Mouse (Mus musculus): ENCODE results near the gene Pcgf1.

DNA sequence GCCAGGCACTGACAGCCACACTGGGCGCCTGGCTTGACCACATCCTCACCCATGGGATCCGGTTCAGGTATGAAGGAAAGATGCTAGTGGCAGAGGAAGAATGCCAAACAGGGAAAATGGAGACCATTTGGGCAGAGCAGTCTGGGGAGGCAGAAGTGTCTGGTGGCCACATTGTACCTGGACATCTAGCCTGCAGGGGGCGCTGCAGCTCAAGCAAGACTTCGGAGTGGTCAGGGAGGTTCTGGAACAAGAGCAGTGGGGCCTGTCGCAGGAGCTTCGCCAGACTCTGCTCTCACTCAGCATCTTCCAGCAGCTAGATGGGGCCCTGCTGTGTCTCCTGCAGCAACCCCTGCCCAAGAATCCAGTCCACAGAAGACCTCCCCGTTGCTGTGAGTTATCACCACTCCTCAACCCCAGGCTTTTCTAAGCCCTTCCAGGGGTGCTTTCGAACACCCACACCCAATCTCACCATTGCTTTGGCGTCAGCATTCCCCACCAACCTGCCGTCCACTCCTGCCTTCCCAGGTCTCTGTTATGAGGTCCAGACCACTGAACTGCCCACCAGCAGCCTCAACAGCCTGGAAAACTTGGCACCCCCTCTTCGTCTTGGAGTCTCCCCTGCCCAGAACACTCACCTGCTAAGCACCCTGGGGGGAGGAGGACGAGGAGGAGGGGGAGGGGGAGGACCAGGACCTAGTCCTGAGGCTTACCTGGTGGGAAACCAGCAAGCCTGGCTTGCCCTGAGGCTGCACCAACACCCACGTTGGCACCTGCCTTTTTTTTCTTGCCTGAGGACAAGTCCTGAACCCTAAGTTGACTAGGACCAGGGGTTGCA lies 30.1 kb downstream of the Pcgf1 start:
- TF ChIP-seq MYOG (IDR thresholded peaks at IDR 0.05; ENCODE audit: control insufficient read depth in 1 of 3, insufficient read depth in 1 of 3, insufficient read length in 2 of 3, low read depth in 2 of 3) (no peak), MYOD1 (IDR thresholded peaks at IDR 0.05; ENCODE audit: control insufficient read depth in 1 of 3, insufficient read length in 2 of 3, low read depth in 2 of 3) (no peak), POLR2A (IDR thresholded peaks at IDR 0.05; ENCODE audit: insufficient read length, low read depth) (peak; percentile 5), USF1 (IDR thresholded peaks at IDR 0.05; ENCODE audit: low read depth) (no peak), TCF12 (IDR thresholded peaks at IDR 0.05; ENCODE audit: insufficient read depth, poor library complexity, severe bottlenecking) (no peak), REST (IDR thresholded peaks at IDR 0.05; ENCODE audit: insufficient read depth, insufficient read length) (no peak), POLR2AphosphoS2 (IDR thresholded peaks at IDR 0.05; ENCODE audit: insufficient read length, low read depth) (no peak)
